23 mouse cellular contexts compared by ENCODE assay signal in the genomic region with DNA sequence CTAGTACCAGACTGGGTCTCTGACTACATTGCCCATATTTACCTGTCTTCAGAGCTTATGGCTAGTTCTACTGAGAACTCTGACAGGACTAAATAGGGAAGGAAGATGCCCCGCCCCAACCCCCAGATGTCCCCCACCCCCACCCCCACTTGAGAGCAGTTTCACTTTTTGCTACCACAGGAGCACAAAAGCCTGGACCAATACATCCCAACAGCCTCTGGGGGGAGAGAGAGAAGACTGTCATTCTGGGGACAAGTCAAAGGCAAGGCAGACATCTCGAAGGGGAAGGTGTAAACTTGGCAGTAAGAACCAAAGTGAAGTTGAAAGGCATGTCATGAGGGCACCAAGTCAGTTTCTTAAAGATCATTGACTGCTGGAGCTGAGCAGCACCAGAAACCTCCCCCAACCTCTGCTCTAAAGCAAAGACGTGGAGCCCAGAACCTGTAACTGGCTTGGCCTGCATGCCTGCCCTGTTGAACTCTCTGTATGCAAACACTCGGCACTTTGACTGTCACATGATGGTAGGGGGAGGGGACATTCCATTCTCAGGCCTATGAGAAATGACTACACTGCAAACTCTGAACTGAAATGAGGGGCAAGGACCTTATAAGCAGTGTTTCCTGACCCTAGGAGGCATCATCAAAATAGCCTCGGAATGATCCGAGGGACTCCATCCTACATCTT.
DNase-seq lines count a peak whose midpoint lies in the region; ATAC-seq and TF ChIP-seq lines count a peak whose summit lies in the region.
"Had no signal": no experiment of that assay in that cellular context is flagged by ENCODE, and none has a peak within 500 bp of the region (broad histone marks: within the 10 kb centered on the region; RNA-seq: fewer than 3 reads in every experiment).

No protein-coding gene starts in this region.

- peak; percentile 81 for ATAC-seq in megakaryocyte progenitor cell, adult 5-6 weeks (replicated peaks; ENCODE audit: poor library complexity)
- ATAC-seq: forebrain, embryonic 14.5 days; midbrain, embryonic 16.5 days; Patski had no signal

- no peak for TF ChIP-seq CTCF in cerebellum, adult 2 months (IDR thresholded peaks at IDR 0.05; ENCODE audit: borderline replicate concordance, insufficient read depth, low read depth, low read length)

- DNase-seq in heart, adult 11 months, result peak; percentile 52
- no peak for DNase-seq in heart, postnatal 14 days
- peak; percentile 35 to 38 for DNase-seq in spleen, postnatal 36 days (ENCODE audit: low spot score in 2 of 2)
- DNase-seq in spleen, postnatal 14 days (ENCODE audit: low spot score in 2 of 2), result no peak
- no peak for DNase-seq in adipocyte (ENCODE audit: low spot score)
- DNase-seq in cerebellum, adult 2 months, result no peak
- DNase-seq: adrenal gland, adult 8-10 months; cerebellum, adult 18-20 months; cerebellum, postnatal 36 days; gastrocnemius, adult 2 months; kidney, adult 8-10 months; kidney, postnatal 14 days; lung, adult 18-20 months; lung, postnatal 4 days; thymus, postnatal 25 days had no signal

- no peak for TF ChIP-seq POLR2A in cerebellum, adult 2 months (IDR thresholded peaks at IDR 0.05; ENCODE audit: borderline replicate concordance, insufficient read depth, low read length)

- no peak overlapping the region for H3K27ac ChIP-seq in cerebellum, adult 2 months (ENCODE audit: insufficient read depth, low read length)
- H3K27ac ChIP-seq: gastrocnemius, adult 2 months; midbrain, embryonic 10.5 days; neural tube, embryonic 13.5 days; stomach, embryonic 15.5 days had no signal

- H3K4me1 ChIP-seq in cerebellum, adult 2 months (ENCODE audit: control insufficient read depth, insufficient read depth, low read length), result no peaks in the 10 kb centered on the region
- H3K4me1 ChIP-seq: midbrain, embryonic 10.5 days; stomach, embryonic 15.5 days had no signal

- intact Hi-C loops in heart, postnatal 14 days (cut with DNase I), result no loop called here

- WGBS in cerebellum, adult 2 months, result 80% methylated on average over 6 of the region's 6 CpGs

- H3K27me3 ChIP-seq in cerebellum, adult 2 months (ENCODE audit: control insufficient read depth, insufficient read depth, low read length), result no peaks in the 10 kb centered on the region
- H3K27me3 ChIP-seq: neural tube, embryonic 13.5 days; stomach, embryonic 15.5 days had no signal

- no peak overlapping the region for H3K4me3 ChIP-seq in cerebellum, adult 2 months (replicated peaks; ENCODE audit: insufficient read depth, low read depth, low read length)
- H3K4me3 ChIP-seq: gastrocnemius, adult 2 months; midbrain, embryonic 10.5 days; myocyte; neural tube, embryonic 13.5 days; stomach, embryonic 15.5 days had no signal

Comparison
In these comparisons a context has a peak if more than half of its experiments do, and no peak if none do; other contexts are left out.
1. DNase-seq: peak in heart, adult 11 months (single experiment) and spleen, postnatal 36 days (2 of 2); none in heart, postnatal 14 days (0 of 2), spleen, postnatal 14 days (0 of 2), adipocyte (single experiment) and cerebellum, adult 2 months (0 of 2).